Mouse (Mus musculus): ENCODE measurements around the gene Tbk1. TPM values are rescaled to one million over a fixed set of nuclear protein-coding genes. Genes with fewer than 3 reads are reported as not detected.

Gene Tbk1
- total RNA-seq, 2 experiments from 2014 or later: 20.7 to 24.8 TPM

GRCm38 (mm10) chr10:121504973-121505911 is 81.3 kb downstream of the Tbk1 start:
- DNase-seq (ENCODE audit: low spot score in 2 of 2): peak; percentile 31 to 49

GRCm38 (mm10) chr10:121501160-121501559 is 85.4 kb downstream of the Tbk1 start:
- no peak for DNase-seq (ENCODE audit: low spot score in 2 of 2)

- no peak for DNase-seq (ENCODE audit: low spot score in 2 of 2)
Observed at GRCm38 (mm10) chr10:121500034-121500433, 86.6 kb downstream of the Tbk1 start.

GRCm38 (mm10) chr10:121499063-121499462 is 87.5 kb downstream of the Tbk1 start:
- no peak for DNase-seq (ENCODE audit: low spot score in 2 of 2)

- no peak for DNase-seq (ENCODE audit: low spot score in 2 of 2)
Observed at GRCm38 (mm10) chr10:121498481-121498904, 88.1 kb downstream of the Tbk1 start.

GRCm38 (mm10) chr10:121497968-121498367 is 88.6 kb downstream of the Tbk1 start:
- no peak for DNase-seq (ENCODE audit: low spot score in 2 of 2)

- no peak for DNase-seq (ENCODE audit: low spot score in 2 of 2)
Observed at GRCm38 (mm10) chr10:121496616-121497015, 90.0 kb downstream of the Tbk1 start.

Small RNA genes within 50 kb of the gene (microRNA-seq; reads per million reads assigned to microRNA genes)
- gene Gm24330: not detected

Other genes starting within 250 kb of the Tbk1 start
- gene Tbc1d30, start 235.5 kb downstream of the Tbk1 start, total RNA-seq (2021): 1 to 10 TPM in 1 of 2 experiments, under 1 TPM in 1; 0.83 to 1.2 TPM
- gene Gns, start 221.7 kb downstream of the Tbk1 start, total RNA-seq (2021): 10 to 100 TPM; 67.9 to 68.9 TPM
- 10 to 100 TPM; 70.0 to 78.2 TPM for gene Rassf3, start 110.4 kb downstream of the Tbk1 start, total RNA-seq (2021)
- gene Xpot, start 39.5 kb upstream of the Tbk1 start, total RNA-seq (2021): 10 to 100 TPM; 36.0 to 45.6 TPM
- gene D930020B18Rik, start 54.8 kb upstream of the Tbk1 start, total RNA-seq (2021): not detected
- 1 to 10 TPM; 3.0 to 3.5 TPM for gene BC048403, start 153.2 kb upstream of the Tbk1 start, total RNA-seq (2021)